Mouse (Mus musculus): ENCODE results near the gene Cdh9. TPM values are rescaled to one million over a fixed set of nuclear protein-coding genes. Genes with fewer than 3 reads are reported as not detected.

Cdh9 gene
- 1.8 and 2.3 TPM in 2 replicates for polyA plus RNA-seq (2015; fragmentation: Nextera tagmentation; extraction: Ambion mirVana)

GRCm38 (mm10) chr15:16728470-16729011, at the start of gene Cdh9:
Gene Cdh9, plus strand, starts transcription at chr15:16728756.
- Histone ChIP-seq H3K9me3 (no peaks in the 10 kb centered on the region), H3K27me3 (no peaks in the 10 kb centered on the region), H3K4me3 (replicated peaks) (peak within 1 kb of the TSS; percentile 40), H3K36me3 (no peaks in the 10 kb centered on the region), H3K4me2 (replicated peaks) (peak within 1 kb of the TSS; percentile 58), H3K4me1 (replicated peaks) (no peaks in the 10 kb centered on the region), H3K9ac (replicated peaks) (peak within 1 kb of the TSS; percentile 61), H3K27ac (peak within 1 kb of the TSS; percentile 30; the same call in 1 of the 2 replicates)
- ATAC-seq: peak; percentile 77
- 2% methylated on average over 14 of the region's 14 CpGs for WGBS

- Histone ChIP-seq H3K27ac (no peak overlapping the region), H3K36me3 (no peaks in the 10 kb centered on the region), H3K4me1 (replicated peaks) (no peaks in the 10 kb centered on the region), H3K9me3 (no peaks in the 10 kb centered on the region), H3K27me3 (no peaks in the 10 kb centered on the region), H3K4me2 (replicated peaks) (no peak overlapping the region), H3K4me3 (replicated peaks) (no peak overlapping the region), H3K9ac (replicated peaks) (no peak overlapping the region)
- no peak for ATAC-seq
- WGBS: 68% methylated on average over 5 of the region's 5 CpGs
Measured at GRCm38 (mm10) chr15:16679096-16679495, 49.5 kb upstream of the Cdh9 start.

DNA sequence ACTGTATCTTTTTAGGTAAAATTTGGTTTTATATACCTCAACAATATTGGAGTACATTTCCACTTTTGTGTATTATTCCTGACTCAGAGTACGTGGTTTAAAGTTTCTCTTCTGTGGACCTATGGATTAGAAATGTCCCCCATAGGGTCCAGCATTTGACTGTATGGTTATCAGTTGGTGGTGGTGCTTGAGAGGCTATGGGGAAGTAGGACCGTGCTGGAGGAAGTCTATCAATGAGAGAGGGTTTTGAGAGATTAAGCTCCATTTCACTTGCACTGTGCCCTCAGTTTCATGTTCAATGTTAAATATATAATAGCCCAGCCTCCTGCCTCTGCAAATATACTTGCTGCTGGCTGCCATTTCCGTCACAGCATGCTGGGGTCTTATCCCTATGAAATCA, 28.7 kb upstream of the Cdh9 start:
- Histone ChIP-seq H3K36me3 (no peaks in the 10 kb centered on the region), H3K4me3 (replicated peaks) (no peak overlapping the region), H3K27me3 (no peaks in the 10 kb centered on the region), H3K4me1 (replicated peaks) (no peaks in the 10 kb centered on the region), H3K9ac (replicated peaks) (no peak overlapping the region), H3K27ac (no peak overlapping the region), H3K4me2 (replicated peaks) (no peak overlapping the region), H3K9me3 (no peaks in the 10 kb centered on the region)
- 85% methylated on average over 3 of the region's 3 CpGs for WGBS
- ATAC-seq: no peak

DNA sequence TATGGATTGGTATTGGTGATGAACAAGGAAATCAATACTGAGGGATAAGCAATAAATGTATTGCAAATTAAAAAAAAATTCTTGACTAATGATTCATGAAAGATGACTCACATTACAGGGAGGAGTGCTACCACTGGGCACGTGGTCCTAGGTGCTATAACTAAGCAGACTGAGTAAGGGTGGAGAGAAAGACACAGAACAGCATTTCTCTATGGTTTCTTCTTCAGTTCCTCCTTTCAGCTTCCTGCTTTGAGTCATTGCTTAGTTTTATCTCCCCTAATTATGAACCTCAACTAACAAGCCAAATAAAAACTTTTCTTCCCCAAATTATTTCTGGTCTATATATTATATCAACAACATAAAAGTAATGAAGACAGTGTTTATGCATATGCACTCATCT, 26.2 kb upstream of the Cdh9 start:
- 68% methylated on average over 1 of the region's 1 CpGs for WGBS
- ATAC-seq: no peak

GRCm38 (mm10) chr15:16739088-16739487, 10.5 kb downstream of the Cdh9 start:
- H3K9ac ChIP-seq (replicated peaks): no peak overlapping the region
- 85% methylated on average over 4 of the region's 4 CpGs for WGBS
- H3K4me2 ChIP-seq (replicated peaks): no peak overlapping the region
- H3K27me3 ChIP-seq: no peaks in the 10 kb centered on the region
- ATAC-seq: no peak
- no peak overlapping the region for H3K4me3 ChIP-seq (replicated peaks)
- H3K9me3 ChIP-seq: no peaks in the 10 kb centered on the region
- no peaks in the 10 kb centered on the region for H3K36me3 ChIP-seq
- no peaks in the 10 kb centered on the region for H3K4me1 ChIP-seq (replicated peaks)
- H3K27ac ChIP-seq: no peak overlapping the region

More for the DNA sequence above, 26.2 kb upstream of the Cdh9 start:
- H3K4me3 ChIP-seq (replicated peaks): no peak overlapping the region
- no peak overlapping the region for H3K27ac ChIP-seq
- H3K9me3 ChIP-seq: no peaks in the 10 kb centered on the region
- H3K9ac ChIP-seq (replicated peaks): no peak overlapping the region
- H3K4me1 ChIP-seq (replicated peaks): no peaks in the 10 kb centered on the region
- H3K27me3 ChIP-seq: no peaks in the 10 kb centered on the region
- no peak overlapping the region for H3K4me2 ChIP-seq (replicated peaks)
- no peaks in the 10 kb centered on the region for H3K36me3 ChIP-seq

DNA sequence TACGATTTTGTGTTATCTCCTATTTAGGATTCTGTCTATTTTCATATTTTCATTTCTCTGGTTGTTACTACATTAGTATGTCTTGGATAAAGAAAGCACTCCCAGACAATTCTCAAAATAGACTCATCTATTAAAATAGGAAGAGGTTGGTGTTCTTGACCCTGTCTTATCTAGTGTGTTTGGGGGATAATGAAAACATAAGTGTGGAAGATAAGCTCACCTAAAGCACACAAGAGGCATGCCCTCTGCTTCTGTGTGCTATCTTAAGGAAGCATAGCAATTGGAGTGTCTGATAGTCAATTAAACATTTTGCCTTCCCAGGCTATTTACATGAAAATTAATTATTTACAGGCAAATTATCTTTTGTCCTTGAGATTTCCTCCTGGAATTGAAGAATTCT, 18.1 kb downstream of the Cdh9 start:
- ATAC-seq: 0 out of 2 replicates have a peak, but pooled peaks have one; percentile 37
- Histone ChIP-seq H3K36me3 (no peaks in the 10 kb centered on the region), H3K4me1 (replicated peaks) (no peaks in the 10 kb centered on the region), H3K27ac (no peak overlapping the region), H3K9me3 (no peaks in the 10 kb centered on the region), H3K4me3 (replicated peaks) (no peak overlapping the region), H3K4me2 (replicated peaks) (no peak overlapping the region), H3K27me3 (no peaks in the 10 kb centered on the region), H3K9ac (replicated peaks) (no peak overlapping the region)
- WGBS: 92% methylated on average over 1 of the region's 1 CpGs

GRCm38 (mm10) chr15:16763252-16763651, 34.7 kb downstream of the Cdh9 start:
- H3K4me1 ChIP-seq (replicated peaks): no peaks in the 10 kb centered on the region
- no peak overlapping the region for H3K9ac ChIP-seq (replicated peaks)
- no peak overlapping the region for H3K4me3 ChIP-seq (replicated peaks)
- H3K27ac ChIP-seq: no peak overlapping the region
- H3K36me3 ChIP-seq: no peaks in the 10 kb centered on the region
- H3K27me3 ChIP-seq: no peaks in the 10 kb centered on the region
- H3K4me2 ChIP-seq (replicated peaks): no peak overlapping the region
- 85% methylated on average over 3 of the region's 3 CpGs for WGBS
- no peaks in the 10 kb centered on the region for H3K9me3 ChIP-seq
- ATAC-seq: no peak

GRCm38 (mm10) chr15:16784575-16784974, 56.0 kb downstream of the Cdh9 start:
- Histone ChIP-seq H3K4me3 (replicated peaks) (no peak overlapping the region), H3K9ac (replicated peaks) (no peak overlapping the region), H3K27me3 (no peaks in the 10 kb centered on the region), H3K27ac (no peak overlapping the region), H3K36me3 (no peaks in the 10 kb centered on the region), H3K4me1 (replicated peaks) (no peaks in the 10 kb centered on the region), H3K9me3 (no peaks in the 10 kb centered on the region), H3K4me2 (replicated peaks) (no peak overlapping the region)
- no peak for ATAC-seq
- 38% methylated on average over 1 of the region's 1 CpGs for WGBS

GRCm38 (mm10) chr15:16792857-16793256, 64.3 kb downstream of the Cdh9 start:
- Histone ChIP-seq H3K27me3 (no peaks in the 10 kb centered on the region), H3K9me3 (no peaks in the 10 kb centered on the region), H3K4me1 (replicated peaks) (no peaks in the 10 kb centered on the region), H3K9ac (replicated peaks) (no peak overlapping the region), H3K27ac (no peak overlapping the region), H3K4me3 (replicated peaks) (no peak overlapping the region), H3K36me3 (no peaks in the 10 kb centered on the region), H3K4me2 (replicated peaks) (no peak overlapping the region)
- no peak for ATAC-seq
- 85% methylated on average over 3 of the region's 3 CpGs for WGBS

- no peak for ATAC-seq
Measured at GRCm38 (mm10) chr15:16801302-16801701, 72.7 kb downstream of the Cdh9 start.

GRCm38 (mm10) chr15:16810787-16811186, 82.2 kb downstream of the Cdh9 start:
- Histone ChIP-seq H3K4me1 (replicated peaks) (no peaks in the 10 kb centered on the region), H3K27me3 (no peaks in the 10 kb centered on the region), H3K9ac (replicated peaks) (no peak overlapping the region), H3K27ac (no peak overlapping the region), H3K4me3 (replicated peaks) (no peak overlapping the region), H3K36me3 (no peaks in the 10 kb centered on the region), H3K9me3 (no peaks in the 10 kb centered on the region), H3K4me2 (replicated peaks) (no peak overlapping the region)
- WGBS: 75% methylated on average over 3 of the region's 3 CpGs
- no peak for ATAC-seq

More at GRCm38 (mm10) chr15:16801302-16801701, 72.7 kb downstream of the Cdh9 start:
- Histone ChIP-seq H3K27me3 (no peaks in the 10 kb centered on the region), H3K27ac (no peak overlapping the region), H3K36me3 (no peaks in the 10 kb centered on the region), H3K4me3 (replicated peaks) (no peak overlapping the region), H3K9me3 (no peaks in the 10 kb centered on the region), H3K4me1 (replicated peaks) (no peaks in the 10 kb centered on the region), H3K4me2 (replicated peaks) (no peak overlapping the region), H3K9ac (replicated peaks) (no peak overlapping the region)

- Histone ChIP-seq H3K4me1 (replicated peaks) (no peaks in the 10 kb centered on the region), H3K27me3 (no peaks in the 10 kb centered on the region), H3K4me2 (replicated peaks) (no peak overlapping the region), H3K4me3 (replicated peaks) (no peak overlapping the region), H3K27ac (no peak overlapping the region), H3K36me3 (no peaks in the 10 kb centered on the region), H3K9me3 (no peaks in the 10 kb centered on the region), H3K9ac (replicated peaks) (no peak overlapping the region)
- WGBS: 78% methylated on average over 1 of the region's 1 CpGs
- ATAC-seq: no peak
Measured at GRCm38 (mm10) chr15:16814035-16814434, 85.5 kb downstream of the Cdh9 start.

DNA sequence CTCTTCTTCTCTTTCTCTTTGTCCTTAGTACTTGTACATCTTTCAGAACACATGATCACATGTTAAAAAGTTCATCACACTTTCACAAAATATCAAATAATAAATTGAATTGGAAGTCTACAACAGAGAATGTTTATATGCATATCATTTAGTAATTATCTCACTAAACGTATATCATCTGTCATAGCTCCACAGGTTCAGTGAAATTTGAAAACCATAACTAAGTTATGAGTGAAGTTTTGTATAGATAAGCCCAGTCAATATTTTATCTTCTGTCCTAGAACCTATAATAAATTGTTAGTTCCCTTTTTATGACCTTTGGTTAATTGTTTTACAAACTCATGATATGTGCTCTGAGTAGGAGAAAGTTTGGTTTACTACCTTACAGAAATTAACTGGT, 106.2 kb downstream of the Cdh9 start:
- ATAC-seq: no peak
- H3K9ac ChIP-seq (replicated peaks): no peak overlapping the region
- no peak overlapping the region for H3K27ac ChIP-seq
- H3K4me1 ChIP-seq (replicated peaks): no peaks in the 10 kb centered on the region
- no peaks in the 10 kb centered on the region for H3K9me3 ChIP-seq
- no peak overlapping the region for H3K4me2 ChIP-seq (replicated peaks)
- H3K36me3 ChIP-seq: no peaks in the 10 kb centered on the region
- H3K4me3 ChIP-seq (replicated peaks): no peak overlapping the region
- no peaks in the 10 kb centered on the region for H3K27me3 ChIP-seq
- 96% methylated on average over 1 of the region's 1 CpGs for WGBS

Measured in midbrain, embryonic 13.5 days (tissue).